In genomic region chr13:19830560-19830959, GRCm38 (mm10) we compare ENCODE assay signal across 25 mouse cellular contexts. TPM values are rescaled to one million over a fixed set of nuclear protein-coding genes. Genes with fewer than 3 reads are reported as not detected.
DNase-seq lines count a peak whose midpoint lies in the region; ATAC-seq lines count a peak whose summit lies in the region.
"Had no signal": no experiment of that assay in that cellular context is flagged by ENCODE, and none has a peak within 500 bp of the region (broad histone marks: within the 10 kb centered on the region; RNA-seq: fewer than 3 reads in every experiment).

No protein-coding gene starts in this region.

- no peak overlapping the region for H3K4me3 ChIP-seq in forebrain, embryonic 12.5 days (replicated peaks)
- H3K4me3 ChIP-seq: embryonic facial prominence, embryonic 10.5 days; embryonic facial prominence, embryonic 12.5 days; forebrain, embryonic 10.5 days; forebrain, embryonic 13.5 days; forebrain, embryonic 15.5 days had no signal

- no peaks in the 10 kb centered on the region for H3K36me3 ChIP-seq in forebrain, embryonic 12.5 days (replicated peaks)
- H3K36me3 ChIP-seq: embryonic facial prominence, embryonic 10.5 days; embryonic facial prominence, embryonic 12.5 days; forebrain, embryonic 10.5 days; forebrain, embryonic 15.5 days had no signal

- DNase-seq in lung, postnatal 25 days (ENCODE audit: low spot score): peak; percentile 15
- no peak for DNase-seq in lung, postnatal 10 days
- peak; percentile 42 for DNase-seq in 416B (ENCODE audit: low read depth)
- no peak for DNase-seq in urinary bladder, postnatal 36 days (ENCODE audit: low spot score in 2 of 2)
- DNase-seq: adrenal gland, adult 2 months; adrenal gland, postnatal 10 days; adrenal gland, postnatal 25 days; cerebellum, adult 11-12 months; cerebellum, adult 2 months; cerebellum, adult 9-10 months; cerebellum, postnatal 10 days; cerebellum, postnatal 25 days; forebrain, postnatal 0 days had no signal

- no peak overlapping the region for H3K27ac ChIP-seq in forebrain, embryonic 12.5 days
- H3K27ac ChIP-seq: embryonic facial prominence, embryonic 10.5 days; embryonic facial prominence, embryonic 12.5 days; forebrain, embryonic 10.5 days; forebrain, embryonic 13.5 days; forebrain, embryonic 15.5 days had no signal

- H3K9ac ChIP-seq in forebrain, embryonic 12.5 days: no peak overlapping the region
- H3K9ac ChIP-seq: embryonic facial prominence, embryonic 12.5 days; forebrain, embryonic 13.5 days; forebrain, embryonic 15.5 days; forebrain, postnatal 0 days had no signal

- 93% methylated on average over 4 of the region's 4 CpGs for WGBS in forebrain, embryonic 12.5 days

- ATAC-seq in granulocyte monocyte progenitor cell, adult 5-6 weeks (replicated peaks; ENCODE audit: poor library complexity, severe bottlenecking): peak; percentile 65
- ATAC-seq in megakaryocyte, adult 5-6 weeks (ENCODE audit: poor library complexity, severe bottlenecking): peak; percentile 49
- ATAC-seq in erythroid progenitor cell, adult 5-6 weeks (replicated peaks; ENCODE audit: low FRiP score, poor library complexity, severe bottlenecking): no peak
- ATAC-seq in forebrain, embryonic 12.5 days (ENCODE audit: low FRiP score): no peak
- ATAC-seq: forebrain, embryonic 13.5 days; forebrain, embryonic 15.5 days; forebrain, postnatal 0 days had no signal

- H3K4me1 ChIP-seq in forebrain, embryonic 12.5 days: no peaks in the 10 kb centered on the region
- H3K4me1 ChIP-seq: embryonic facial prominence, embryonic 10.5 days; embryonic facial prominence, embryonic 12.5 days; forebrain, embryonic 10.5 days; forebrain, embryonic 13.5 days; forebrain, embryonic 15.5 days had no signal

- no peaks in the 10 kb centered on the region for H3K27me3 ChIP-seq in forebrain, embryonic 12.5 days
- H3K27me3 ChIP-seq: embryonic facial prominence, embryonic 12.5 days; forebrain, embryonic 13.5 days; forebrain, embryonic 15.5 days had no signal

- H3K4me2 ChIP-seq in forebrain, embryonic 12.5 days: no peak overlapping the region
- H3K4me2 ChIP-seq: embryonic facial prominence, embryonic 12.5 days; forebrain, embryonic 13.5 days; forebrain, embryonic 15.5 days had no signal

- H3K9me3 ChIP-seq in forebrain, embryonic 12.5 days: no peaks in the 10 kb centered on the region
- H3K9me3 ChIP-seq: embryonic facial prominence, embryonic 10.5 days; embryonic facial prominence, embryonic 12.5 days; forebrain, embryonic 10.5 days; forebrain, embryonic 13.5 days; forebrain, embryonic 15.5 days had no signal

RNA-seq across cellular contexts. Expression of gene Gpr141, which starts 6.5 kb away (rescaled TPM):
- total RNA-seq in granulocyte monocyte progenitor cell, adult 5-6 weeks (2014; fragmentation: Nextera tagmentation): 18.1 and 23.9 TPM in 2 replicates
- total RNA-seq in granulocyte monocyte progenitor cell, adult 5-6 weeks (2017): 32.4 and 37.0 TPM in 2 replicates
- total RNA-seq in megakaryocyte, adult 5-6 weeks (2015): 151 and 163 TPM in 2 replicates
- 201 and 203 TPM in 2 replicates for total RNA-seq in megakaryocyte, adult 5-6 weeks (2017)
- total RNA-seq in erythroid progenitor cell, adult 5-6 weeks (2015; ENCODE audit: low replicate concordance): 11.2 and 12.2 TPM in 2 replicates
- total RNA-seq in erythroid progenitor cell, adult 5-6 weeks (2017; ENCODE audit: low replicate concordance): 5.4 and 13.9 TPM in 2 replicates
- polyA plus RNA-seq in forebrain, embryonic 12.5 days (2016; fragmentation: Nextera tagmentation; extraction: Ambion mirVana): not detected in 2 replicates
- total RNA-seq: adrenal gland, postnatal 25 days; ES-E14; MEL had no signal
- polyA plus RNA-seq: adrenal gland, adult 2 months; cerebellum, adult 2 months; cortical plate, adult 2 months; forebrain, embryonic 13.5 days; forebrain, postnatal 0 days had no signal

Comparison
In these comparisons a context has a peak if more than half of its experiments do, and no peak if none do; other contexts are left out.
1. DNase-seq: peak in lung, postnatal 25 days (single experiment) and 416B (single experiment); none in lung, postnatal 10 days (single experiment) and urinary bladder, postnatal 36 days (0 of 2).
2. ATAC-seq: peak in granulocyte monocyte progenitor cell, adult 5-6 weeks (single experiment) and megakaryocyte, adult 5-6 weeks (single experiment); none in erythroid progenitor cell, adult 5-6 weeks (single experiment) and forebrain, embryonic 12.5 days (single experiment).
3. RNA of gene Gpr141, which starts 6.5 kb away (total RNA-seq): 151 to 203 TPM in megakaryocyte, adult 5-6 weeks; 18.1 to 37.0 TPM in granulocyte monocyte progenitor cell, adult 5-6 weeks and 5.4 to 13.9 TPM in erythroid progenitor cell, adult 5-6 weeks; every median in the first group is over 4 times any median in the second.